Mouse (Mus musculus) testis, adult 2 months (tissue): ENCODE data around the gene Slc25a54. TPM values are rescaled to one million over a fixed set of nuclear protein-coding genes. Genes with fewer than 3 reads are reported as not detected.

Experiments
- H3K27ac ChIP-seq: fragments of 200-500 bp; 2 replicates; pipeline ENCODE4 v1.5.1; 2012; ENCODE audit warnings: low read depth, low read length; ENCODE audit not compliant: control insufficient read depth, insufficient read depth
- H3K27me3 ChIP-seq: fragments of 200-500 bp; 2 replicates; pipeline ENCODE4 v1.6.1; 2012; ENCODE audit warnings: mild to moderate bottlenecking, low read length, moderate library complexity; ENCODE audit not compliant: control insufficient read depth, insufficient read depth
- H3K36me3 ChIP-seq: fragments of 200-500 bp; 2 replicates; pipeline ENCODE4 v1.6.1; 2012; ENCODE audit warnings: mild to moderate bottlenecking, low read length; ENCODE audit not compliant: control insufficient read depth, insufficient read depth
- H3K4me1 ChIP-seq: fragments of 200-500 bp; 2 replicates; pipeline ENCODE4 v1.6.1; 2012; ENCODE audit warnings: low read length; ENCODE audit not compliant: control insufficient read depth, insufficient read depth
- H3K4me3 ChIP-seq: fragments of 200-500 bp; 2 replicates; pipeline ENCODE4 v1.5.1; 2012; ENCODE audit warnings: low read depth, mild to moderate bottlenecking, low read length, moderate library complexity, mixed read lengths; ENCODE audit not compliant: control insufficient read depth
- CTCF ChIP-seq: fragments of 200-500 bp; IDR thresholded peaks from 2 replicates; pipeline ENCODE4 v1.5.1; 2012; ENCODE audit warnings: low read depth, mild to moderate bottlenecking, inconsistent platforms, low read length, moderate library complexity; ENCODE audit not compliant: control insufficient read depth, insufficient read depth, insufficient replicate concordance
- POLR2A ChIP-seq: fragments of 200-500 bp; IDR thresholded peaks from 2 replicates; pipeline ENCODE4 v1.6.1; 2012; ENCODE audit warnings: low read depth, mild to moderate bottlenecking, inconsistent platforms, low read length, moderate library complexity; ENCODE audit not compliant: control insufficient read depth
- polyA plus RNA-seq: library from polyadenylated mRNA; depleted of rRNA; stranded (reverse); fragments of >200 nt; gene quantifications from 2 replicates; pipeline ENCODE4 v1.2.3, GENCODE M21; 2012

Gene Slc25a54
- polyA plus RNA-seq, 1 experiment = 9.7 TPM

DNA sequence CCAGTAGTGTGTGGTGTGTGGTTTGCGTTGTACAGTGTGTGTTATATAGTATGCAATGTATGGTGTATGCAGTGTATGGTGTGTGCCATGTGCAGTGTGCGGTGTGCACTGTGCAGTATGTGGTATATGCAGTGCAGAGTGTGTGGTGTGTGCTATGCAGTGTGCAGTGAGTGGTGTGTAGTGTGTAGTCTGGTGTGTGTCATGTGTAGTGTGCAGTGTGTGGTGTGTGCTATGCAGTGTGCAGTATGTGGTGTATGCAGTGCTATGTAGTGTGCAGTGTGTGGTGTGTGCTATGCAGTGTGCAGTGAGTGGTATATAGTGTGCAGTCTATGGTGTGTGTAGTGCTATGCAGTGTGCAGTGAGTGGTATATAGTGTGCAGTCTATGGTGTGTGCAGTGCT lies 4.1 kb downstream of the Slc25a54 start:
- H3K4me1 ChIP-seq = peaks cover 9% of the 10 kb centered on the region
- no peaks in the 10 kb centered on the region for H3K27me3 ChIP-seq
- no peak overlapping the region for H3K27ac ChIP-seq
- H3K36me3 ChIP-seq = no peaks in the 10 kb centered on the region
- H3K4me3 ChIP-seq = no peak overlapping the region
- TF ChIP-seq CTCF = no peak
- TF ChIP-seq POLR2A = no peak

- no peaks in the 10 kb centered on the region for H3K4me1 ChIP-seq
- H3K27me3 ChIP-seq = no peaks in the 10 kb centered on the region
- TF ChIP-seq CTCF = no peak
- TF ChIP-seq POLR2A = no peak
- no peaks in the 10 kb centered on the region for H3K36me3 ChIP-seq
- H3K27ac ChIP-seq = no peak overlapping the region
- H3K4me3 ChIP-seq = no peak overlapping the region
Measured at GRCm38 (mm10) chr3:109088460-109088859, 8.2 kb downstream of the Slc25a54 start.

DNA sequence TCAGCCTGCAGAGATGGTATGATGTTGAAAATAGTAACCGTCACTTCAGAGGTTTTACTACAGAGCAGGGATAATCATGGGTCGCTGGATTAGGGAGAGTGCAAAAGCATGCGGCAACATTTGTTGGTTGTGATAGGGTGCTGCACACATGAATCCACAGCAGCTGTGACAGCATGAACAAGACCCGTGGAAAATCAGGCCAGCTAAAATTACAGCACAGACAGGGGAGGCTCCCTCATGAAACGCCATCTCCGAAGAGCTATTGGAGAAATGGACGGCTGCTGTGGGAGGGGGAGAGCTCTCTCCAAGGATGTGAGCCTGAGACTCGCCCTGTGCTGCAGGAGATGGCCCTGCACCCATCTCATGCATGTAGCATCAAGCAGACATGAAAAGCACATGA lies 24.4 kb downstream of the Slc25a54 start:
- no peaks in the 10 kb centered on the region for H3K27me3 ChIP-seq
- no peaks in the 10 kb centered on the region for H3K36me3 ChIP-seq
- TF ChIP-seq POLR2A = no peak
- no peak for TF ChIP-seq CTCF
- H3K27ac ChIP-seq = no peak overlapping the region
- no peak overlapping the region for H3K4me3 ChIP-seq
- H3K4me1 ChIP-seq = no peaks in the 10 kb centered on the region

DNA sequence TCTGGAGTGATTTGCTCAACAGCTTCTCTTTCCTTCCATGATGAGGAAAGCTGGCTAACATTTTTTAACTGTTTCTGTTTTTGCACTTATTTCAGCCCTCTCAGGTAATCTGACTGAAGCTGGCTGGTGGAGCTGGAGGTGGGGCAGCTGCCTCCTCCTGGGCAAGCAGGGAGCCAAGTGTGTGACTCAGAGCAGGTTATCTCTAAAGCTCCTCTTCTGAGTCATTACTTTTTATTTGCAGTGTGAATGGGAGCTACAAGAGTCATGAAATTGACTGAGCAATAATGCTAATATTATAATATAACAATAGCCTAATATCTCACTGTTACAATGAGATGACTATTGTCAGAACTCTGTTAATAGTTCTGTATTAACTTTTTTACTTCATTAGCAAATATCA lies 36.9 kb downstream of the Slc25a54 start:
- H3K4me3 ChIP-seq = no peak overlapping the region
- H3K27me3 ChIP-seq = no peaks in the 10 kb centered on the region
- no peak overlapping the region for H3K27ac ChIP-seq
- no peaks in the 10 kb centered on the region for H3K4me1 ChIP-seq
- no peaks in the 10 kb centered on the region for H3K36me3 ChIP-seq
- TF ChIP-seq CTCF = no peak
- TF ChIP-seq POLR2A = no peak

- no peak for TF ChIP-seq POLR2A
- TF ChIP-seq CTCF = no peak
- Histone ChIP-seq H3K4me3 (no peak overlapping the region), H3K27me3 (no peaks in the 10 kb centered on the region; the same call in 1 of the 2 replicates), H3K36me3 (no peaks in the 10 kb centered on the region), H3K27ac (no peak overlapping the region), H3K4me1 (peaks cover 6% of the 10 kb centered on the region)
Measured at GRCm38 (mm10) chr3:109119562-109119961, 39.3 kb downstream of the Slc25a54 start.

GRCm38 (mm10) chr3:109119973-109120372 lies 39.7 kb downstream of the Slc25a54 start:
- Histone ChIP-seq H3K4me1 (peaks cover 6% of the 10 kb centered on the region), H3K27ac (no peak overlapping the region), H3K27me3 (no peaks in the 10 kb centered on the region; the same call in 1 of the 2 replicates), H3K4me3 (no peak overlapping the region), H3K36me3 (no peaks in the 10 kb centered on the region)
- TF ChIP-seq CTCF = no peak
- TF ChIP-seq POLR2A = no peak

- peak within 1 kb of the TSS; percentile 79 for H3K4me3 ChIP-seq
- no peaks in the 10 kb centered on the region for H3K36me3 ChIP-seq
- no peaks in the 10 kb centered on the region; the same call in 1 of the 2 replicates for H3K27me3 ChIP-seq
- no peak for TF ChIP-seq POLR2A
- TF ChIP-seq CTCF = no peak
- peak within 1 kb of the TSS; percentile 65 for H3K27ac ChIP-seq
- H3K4me1 ChIP-seq = peaks cover 6% of the 10 kb centered on the region
Measured at GRCm38 (mm10) chr3:109122641-109123530, 42.6 kb downstream of the Slc25a54 start, which contains the start of gene Slc25a24. Slc25a24 (plus strand) TSS chr3:109123149.
